Mouse (Mus musculus) G1E (cell line): ENCODE data around the gene Sf1.

Experiments used
- CTCF ChIP-seq: IDR thresholded peaks from 2 replicates; pipeline ENCODE4 v1.5.1; 2012; ENCODE audit warnings: low read depth, low read length, inconsistent platforms, mixed read lengths
- GATA1 ChIP-seq: IDR thresholded peaks from 2 replicates; pipeline ENCODE4 v1.6.1; 2012; ENCODE audit warnings: borderline replicate concordance, low read length, inconsistent platforms, mixed read lengths
- GATA2 ChIP-seq: IDR thresholded peaks from 2 replicates; pipeline ENCODE4 v1.6.1; 2012; ENCODE audit warnings: low read depth, low read length, inconsistent platforms, borderline replicate concordance
- POLR2AphosphoS5 ChIP-seq: IDR thresholded peaks from 2 replicates; pipeline ENCODE4 v1.6.1; 2012; ENCODE audit warnings: low read depth, low read length, inconsistent platforms; ENCODE audit not compliant: insufficient replicate concordance
- TAL1 ChIP-seq: conservative IDR thresholded peaks from 2 replicates; pipeline ENCODE4 v1.6.1; 2012; ENCODE audit warnings: low read depth, low read length, inconsistent platforms, mixed read lengths

DNA sequence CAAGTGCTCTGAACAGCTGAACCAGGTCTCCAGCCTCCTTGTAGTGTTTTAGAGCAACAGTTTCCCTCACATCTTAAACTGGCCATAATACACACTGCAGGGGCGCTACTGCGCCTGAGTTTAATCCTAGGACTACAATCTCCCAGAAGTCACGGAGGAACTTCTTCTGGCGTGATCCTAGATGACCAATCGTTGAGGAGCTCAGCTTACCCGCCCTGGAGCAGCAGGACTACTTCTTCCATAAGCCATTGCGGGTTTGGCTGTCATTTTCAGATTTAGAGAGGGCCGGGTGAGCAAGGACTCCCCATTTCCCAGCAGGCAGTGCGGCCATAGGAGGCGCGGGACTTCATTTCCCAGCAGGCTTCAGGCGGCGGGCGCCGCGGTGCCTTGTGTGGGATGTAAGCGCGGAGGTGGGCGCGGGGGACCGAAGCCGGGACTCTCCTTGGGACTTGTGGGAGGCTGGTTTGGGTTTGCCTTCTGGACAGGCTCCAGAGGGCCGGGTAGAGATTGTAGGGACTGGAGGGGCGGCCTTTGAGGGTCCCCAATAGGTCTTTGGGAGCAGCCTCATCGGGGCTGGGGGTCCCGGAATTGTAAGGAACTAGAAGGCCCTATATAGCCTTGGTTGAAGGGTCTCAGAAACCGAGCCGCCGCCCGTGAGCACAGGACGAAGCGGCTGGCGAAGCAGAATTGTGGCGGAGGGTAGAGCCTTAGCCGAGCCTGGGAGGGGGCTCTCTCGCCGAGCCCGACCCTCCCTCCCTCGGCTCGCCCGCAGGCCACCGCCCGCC, 28.6 kb upstream of the Sf1 start, which contains the start of gene Men1:
- TF ChIP-seq CTCF (no peak), GATA2 (no peak), GATA1 (no peak), TAL1 (no peak), POLR2AphosphoS5 (no peak)
